Mouse (Mus musculus) limb, embryonic 15.5 days (tissue): Measurements from ENCODE around the gene Agtr1a. TPM values are rescaled to one million over a fixed set of nuclear protein-coding genes. Genes with fewer than 3 reads are reported as not detected.

Experiments
- ATAC-seq: fragments of 200-750 bp; cut with Nextera tagmentation; 2 replicates; pipeline ENCODE4 v1.8.0; 2017; ENCODE audit warnings: low read depth, moderate TSS enrichment; ENCODE audit not compliant: insufficient number of reproducible peaks, low FRiP score, low TSS enrichment
- H3K27ac ChIP-seq: fragments of 300-500 bp; sonication (generic); 2 replicates; pipeline ENCODE4 v1.5.1; 2015; ENCODE audit warnings: moderate library complexity, mild to moderate bottlenecking, inconsistent platforms
- H3K27me3 ChIP-seq: fragments of 300-500 bp; sonication (generic); 2 replicates; pipeline ENCODE4 v1.6.1; 2015; ENCODE audit warnings: inconsistent platforms
- H3K36me3 ChIP-seq: fragments of 300-500 bp; sonication (generic); 2 replicates; pipeline ENCODE4 v1.6.1; 2015; ENCODE audit warnings: inconsistent platforms
- H3K4me1 ChIP-seq: fragments of 300-500 bp; sonication (generic); 2 replicates; pipeline ENCODE4 v1.6.1; 2015; ENCODE audit warnings: inconsistent platforms
- H3K4me2 ChIP-seq: fragments of 300-500 bp; sonication (generic); 2 replicates; pipeline ENCODE4 v1.6.1; 2015; ENCODE audit warnings: mild to moderate bottlenecking, inconsistent platforms
- H3K4me3 ChIP-seq: fragments of 300-500 bp; sonication (generic); 2 replicates; pipeline ENCODE4 v1.5.1; 2015; ENCODE audit warnings: mild to moderate bottlenecking, inconsistent platforms
- H3K9ac ChIP-seq: fragments of 300-500 bp; sonication (generic); 2 replicates; pipeline ENCODE4 v1.6.1; 2015; ENCODE audit warnings: inconsistent platforms
- H3K9me3 ChIP-seq: fragments of 300-500 bp; sonication (generic); 2 replicates; pipeline ENCODE4 v1.6.1; 2016; ENCODE audit warnings: inconsistent platforms
- WGBS: fragments of 180-500 bp; shearing (Covaris S2); methylation state at CpG from one replicate; pipeline ENCODE4 v1.1.7; 2015; 5-methylcytosine and 5-hydroxymethylcytosine counted together
- polyA plus RNA-seq: library from polyadenylated mRNA; unstranded; fragments of >200 nt; fragmentation: Nextera tagmentation; extraction: Ambion mirVana; gene quantifications from 2 replicates; pipeline ENCODE4 v1.2.1, GENCODE M21; 2015

Gene Agtr1a
- polyA plus RNA-seq, 1 experiment from 2014 or later, result 7.6 TPM

- Histone ChIP-seq H3K4me2 (no peak overlapping the region), H3K27ac (no peak overlapping the region; the same call in 1 of the 2 replicates), H3K9ac (no peak overlapping the region), H3K9me3 (no peaks in the 10 kb centered on the region), H3K27me3 (no peaks in the 10 kb centered on the region), H3K4me1 (no peaks in the 10 kb centered on the region), H3K4me3 (no peak overlapping the region), H3K36me3 (no peaks in the 10 kb centered on the region)
- peak; percentile 52; the same call in 1 of the 2 replicates for ATAC-seq
- 55% methylated on average over 4 of the region's 4 CpGs for WGBS
These were observed 90.8 kb downstream of the Agtr1a start for GRCm38 (mm10) chr13:30427008-30427407.

- ATAC-seq, result no peak
- WGBS, result 70% methylated on average over 1 of the region's 1 CpGs
- H3K4me1 ChIP-seq, result no peaks in the 10 kb centered on the region
These were observed 91.2 kb downstream of the Agtr1a start for GRCm38 (mm10) chr13:30427436-30427835.

More at GRCm38 (mm10) chr13:30427436-30427835, 91.2 kb downstream of the Agtr1a start:
- Histone ChIP-seq H3K4me3 (no peak overlapping the region), H3K27ac (no peak overlapping the region; the same call in 1 of the 2 replicates), H3K36me3 (no peaks in the 10 kb centered on the region), H3K4me2 (no peak overlapping the region), H3K9ac (no peak overlapping the region), H3K27me3 (no peaks in the 10 kb centered on the region), H3K9me3 (no peaks in the 10 kb centered on the region)

Other genes starting within 250 kb of the Agtr1a start
- 16.7 and 17.7 TPM in 2 replicates for gene Mboat1, start 200.0 kb upstream of the Agtr1a start, polyA plus RNA-seq
- gene Uqcrfs1, start 208.9 kb downstream of the Agtr1a start, polyA plus RNA-seq, result 173 and 202 TPM in 2 replicates